Comparison of ENCODE assay signal across 20 mouse cellular contexts in genomic region chr5:125413763-125414162, GRCm38 (mm10). TPM values are rescaled to one million over a fixed set of nuclear protein-coding genes. Genes with fewer than 3 reads are reported as not detected.
DNase-seq lines count a peak whose midpoint lies in the region; ATAC-seq lines count a peak whose summit lies in the region.
"Had no signal": no experiment of that assay in that cellular context is flagged by ENCODE, and none has a peak within 500 bp of the region (broad histone marks: within the 10 kb centered on the region; RNA-seq: fewer than 3 reads in every experiment).

No protein-coding gene starts in this region.

- H3K4me1 ChIP-seq in neural tube, embryonic 13.5 days (replicated peaks), result 0 out of 2 replicates have a peak, but pooled peaks cover 3% of the 10 kb centered on the region
- peaks cover 3% of the 10 kb centered on the region; the same call in 1 of the 2 replicates for H3K4me1 ChIP-seq in neural tube, embryonic 15.5 days
- peaks cover 4% of the 10 kb centered on the region; the same call in 1 of the 2 replicates for H3K4me1 ChIP-seq in heart, embryonic 16.5 days (ENCODE audit: control insufficient read depth, insufficient read depth, low read length)

- H3K4me3 ChIP-seq in neural tube, embryonic 13.5 days, result no peak overlapping the region
- no peak overlapping the region for H3K4me3 ChIP-seq in neural tube, embryonic 15.5 days (replicated peaks)
- no peak overlapping the region for H3K4me3 ChIP-seq in heart, embryonic 16.5 days (ENCODE audit: low read length)
- H3K4me3 ChIP-seq: hindbrain, embryonic 15.5 days; intestine, embryonic 15.5 days; limb, embryonic 12.5 days; midbrain, embryonic 12.5 days had no signal

- no peak overlapping the region for H3K4me2 ChIP-seq in neural tube, embryonic 13.5 days
- no peak overlapping the region for H3K4me2 ChIP-seq in neural tube, embryonic 15.5 days
- H3K4me2 ChIP-seq in heart, embryonic 16.5 days (ENCODE audit: low read depth, low read length), result no peak overlapping the region
- H3K4me2 ChIP-seq: hindbrain, embryonic 15.5 days; intestine, embryonic 15.5 days; limb, embryonic 12.5 days; midbrain, embryonic 12.5 days had no signal

- intact Hi-C loops in heart, postnatal 36 days (cut with DNase I), result loop anchor here (2.0 kb wide), 2 partner anchors 19 to 49 kb away; no protein-coding TSS in a partner anchor

- ATAC-seq in neural tube, embryonic 13.5 days (ENCODE audit: low read depth), result no peak
- no peak for ATAC-seq in neural tube, embryonic 15.5 days (ENCODE audit: low FRiP score)
- peak; percentile 69 for ATAC-seq in heart, embryonic 16.5 days (replicated peaks; ENCODE audit: extremely low read depth, insufficient read depth, low FRiP score)
- ATAC-seq: intestine, embryonic 15.5 days had no signal

- no peak overlapping the region for H3K9ac ChIP-seq in neural tube, embryonic 13.5 days
- no peak overlapping the region for H3K9ac ChIP-seq in neural tube, embryonic 15.5 days (replicated peaks)
- H3K9ac ChIP-seq in heart, embryonic 16.5 days (ENCODE audit: low read length), result no peak overlapping the region
- H3K9ac ChIP-seq: hindbrain, embryonic 15.5 days; intestine, embryonic 15.5 days; limb, embryonic 12.5 days; liver, embryonic 14.5 days; midbrain, embryonic 12.5 days had no signal

- H3K27me3 ChIP-seq in neural tube, embryonic 13.5 days, result no peaks in the 10 kb centered on the region
- H3K27me3 ChIP-seq in neural tube, embryonic 15.5 days (replicated peaks), result no peaks in the 10 kb centered on the region
- H3K27me3 ChIP-seq in heart, embryonic 16.5 days (ENCODE audit: control insufficient read depth, insufficient read depth, low read length), result no peaks in the 10 kb centered on the region
- H3K27me3 ChIP-seq: hindbrain, embryonic 15.5 days; intestine, embryonic 15.5 days; limb, embryonic 12.5 days; midbrain, embryonic 12.5 days had no signal

- 78% methylated on average over 4 of the region's 4 CpGs for WGBS in neural tube, embryonic 13.5 days
- WGBS in neural tube, embryonic 15.5 days, result 72% methylated on average over 4 of the region's 4 CpGs
- WGBS in heart, embryonic 16.5 days, result 37% methylated on average over 4 of the region's 4 CpGs

- peak; percentile 95 for DNase-seq in heart, adult 11 months
- DNase-seq in heart, postnatal 36 days, result no peak
- no peak for DNase-seq in testis, postnatal 14 days (ENCODE audit: low spot score)
- DNase-seq in thymus, postnatal 25 days, result no peak
- DNase-seq: adrenal gland, postnatal 36 days; B cell, adult 2 months; cerebellum, adult 8-10 months; kidney, postnatal 4 days; right cerebral cortex, postnatal 14 days; spleen, adult 18-20 months; thymus, postnatal 4 days had no signal

- no peaks in the 10 kb centered on the region for H3K9me3 ChIP-seq in neural tube, embryonic 13.5 days
- no peaks in the 10 kb centered on the region for H3K9me3 ChIP-seq in neural tube, embryonic 15.5 days (replicated peaks)
- H3K9me3 ChIP-seq in heart, embryonic 16.5 days (replicated peaks; ENCODE audit: control insufficient read depth, low read length), result no peaks in the 10 kb centered on the region
- H3K9me3 ChIP-seq: hindbrain, embryonic 15.5 days; intestine, embryonic 15.5 days; limb, embryonic 12.5 days; midbrain, embryonic 12.5 days had no signal

- H3K27ac ChIP-seq in neural tube, embryonic 13.5 days (replicated peaks), result 0 out of 2 replicates have a peak overlapping the region, but pooled peaks have one; percentile 13
- no peak overlapping the region for H3K27ac ChIP-seq in neural tube, embryonic 15.5 days (replicated peaks)
- peak overlapping the region; percentile 86 for H3K27ac ChIP-seq in heart, embryonic 16.5 days (ENCODE audit: low read length)
- H3K27ac ChIP-seq: hindbrain, embryonic 15.5 days; intestine, embryonic 15.5 days; limb, embryonic 12.5 days; liver, embryonic 14.5 days; midbrain, embryonic 12.5 days had no signal

- H3K36me3 ChIP-seq in neural tube, embryonic 13.5 days, result peaks cover 60% of the 10 kb centered on the region
- peaks cover 52% of the 10 kb centered on the region for H3K36me3 ChIP-seq in neural tube, embryonic 15.5 days
- H3K36me3 ChIP-seq in heart, embryonic 16.5 days (ENCODE audit: control insufficient read depth, insufficient read depth), result peaks cover 38% of the 10 kb centered on the region

RNA-seq across cellular contexts. Expression of gene Dhx37, which starts 20.2 kb away (rescaled TPM):
- 10 to 100 TPM; 11.4 to 11.7 TPM for total RNA-seq in heart, postnatal 36 days (2021)
- 9.0 and 10.6 TPM in 2 replicates for polyA plus RNA-seq in neural tube, embryonic 13.5 days (2015; fragmentation: Nextera tagmentation; extraction: Ambion mirVana)
- polyA plus RNA-seq in neural tube, embryonic 15.5 days (2015; fragmentation: Nextera tagmentation; extraction: Ambion mirVana), result 9.9 and 10.9 TPM in 2 replicates
- 8.5 and 10.5 TPM in 2 replicates for polyA plus RNA-seq in heart, embryonic 16.5 days (2015; fragmentation: Nextera tagmentation; extraction: Ambion mirVana)

RNA-seq across cellular contexts. Expression of gene Ubc, which starts 23.8 kb away (rescaled TPM):
- 1,000 to 10,000 TPM in 1 of 2 experiments, 100 to 1,000 TPM in 1; 856 to 1,567 TPM for total RNA-seq in heart, postnatal 36 days (2021)
- polyA plus RNA-seq in neural tube, embryonic 13.5 days (2015; fragmentation: Nextera tagmentation; extraction: Ambion mirVana), result 1,127 and 1,268 TPM in 2 replicates
- 1,353 and 1,380 TPM in 2 replicates for polyA plus RNA-seq in neural tube, embryonic 15.5 days (2015; fragmentation: Nextera tagmentation; extraction: Ambion mirVana)
- polyA plus RNA-seq in heart, embryonic 16.5 days (2015; fragmentation: Nextera tagmentation; extraction: Ambion mirVana), result 928 and 945 TPM in 2 replicates

RNA-seq across cellular contexts. Expression of gene Gm10382, which starts 24.6 kb away (rescaled TPM):
- total RNA-seq in heart, postnatal 36 days (2021), result not detected
- 0.52 and 0.73 TPM in 2 replicates for polyA plus RNA-seq in neural tube, embryonic 13.5 days (2015; fragmentation: Nextera tagmentation; extraction: Ambion mirVana)
- 0.59 and 0.74 TPM in 2 replicates for polyA plus RNA-seq in neural tube, embryonic 15.5 days (2015; fragmentation: Nextera tagmentation; extraction: Ambion mirVana)
- polyA plus RNA-seq in heart, embryonic 16.5 days (2015; fragmentation: Nextera tagmentation; extraction: Ambion mirVana), result 0.27 and 0.30 TPM in 2 replicates
- polyA plus RNA-seq: embryonic facial prominence, embryonic 11.5 days had no signal

RNA-seq across cellular contexts. Expression of gene Bri3bp, which starts 27.6 kb away (rescaled TPM):
- 10 to 100 TPM; 45.4 to 54.6 TPM for total RNA-seq in heart, postnatal 36 days (2021)
- 33.3 and 33.8 TPM in 2 replicates for polyA plus RNA-seq in neural tube, embryonic 13.5 days (2015; fragmentation: Nextera tagmentation; extraction: Ambion mirVana)
- 37.3 and 40.6 TPM in 2 replicates for polyA plus RNA-seq in neural tube, embryonic 15.5 days (2015; fragmentation: Nextera tagmentation; extraction: Ambion mirVana)
- 44.1 and 45.2 TPM in 2 replicates for polyA plus RNA-seq in heart, embryonic 16.5 days (2015; fragmentation: Nextera tagmentation; extraction: Ambion mirVana)
